Mouse (Mus musculus) intestine, embryonic 14.5 days (tissue): ENCODE measurements around the gene Sf3a1. TPM values are rescaled to one million over a fixed set of nuclear protein-coding genes. Genes with fewer than 3 reads are reported as not detected.

ENCODE experiments used
- ATAC-seq: fragments of 200-750 bp; cut with Nextera tagmentation; replicated peaks from 2 replicates; pipeline ENCODE4 v1.8.0; 2017; ENCODE audit warnings: low read depth, moderate number of reproducible peaks, moderate TSS enrichment, moderate library complexity; ENCODE audit not compliant: low FRiP score, low TSS enrichment
- DNase-seq: peaks from one replicate; pipeline ENCODE4 v3.0.0-alpha.2; 2018; ENCODE audit warnings: low spot score
- H3K27ac ChIP-seq: fragments of 300-500 bp; sonication (generic); 2 replicates; pipeline ENCODE4 v1.5.1; 2014; ENCODE audit warnings: low read depth, mild to moderate bottlenecking, control low read depth
- H3K27me3 ChIP-seq: fragments of 300-500 bp; sonication (generic); replicated peaks from 2 replicates; pipeline ENCODE4 v1.6.1; 2014; ENCODE audit warnings: low read length, control low read depth; ENCODE audit not compliant: control insufficient read depth, insufficient read depth
- H3K36me3 ChIP-seq: fragments of 300-500 bp; sonication (generic); 2 replicates; pipeline ENCODE4 v1.6.1; 2014; ENCODE audit warnings: low read length, control low read depth; ENCODE audit not compliant: control insufficient read depth, insufficient read depth
- H3K4me1 ChIP-seq: fragments of 300-500 bp; sonication (generic); replicated peaks from 2 replicates; pipeline ENCODE4 v1.6.1; 2014; ENCODE audit warnings: low read length, control low read depth, mixed read lengths; ENCODE audit not compliant: control insufficient read depth, insufficient read depth
- H3K4me2 ChIP-seq: fragments of 300-500 bp; sonication (generic); 2 replicates; pipeline ENCODE4 v1.6.1; 2014; ENCODE audit warnings: low read length
- H3K4me3 ChIP-seq: fragments of 300-500 bp; sonication (generic); 2 replicates; pipeline ENCODE4 v1.5.1; 2014; ENCODE audit warnings: low read depth, low read length, control low read depth, mixed read lengths
- H3K9ac ChIP-seq: fragments of 300-500 bp; sonication (generic); 2 replicates; pipeline ENCODE4 v1.6.1; 2014; ENCODE audit warnings: mild to moderate bottlenecking, low read length
- H3K9me3 ChIP-seq: fragments of 300-500 bp; sonication (generic); 2 replicates; pipeline ENCODE4 v1.6.1; 2016; ENCODE audit warnings: low read length, control low read depth; ENCODE audit not compliant: control insufficient read depth
- WGBS: fragments of 180-500 bp; shearing (Covaris S2); extraction: QIAGEN DNeasy Blood & Tissue Kit; methylation state at CpG from one replicate; pipeline ENCODE4 v1.1.7; 2014; 5-methylcytosine and 5-hydroxymethylcytosine counted together
- polyA plus RNA-seq: library from polyadenylated mRNA; unstranded; fragments of >200 nt; fragmentation: Nextera tagmentation; extraction: Ambion mirVana; gene quantifications from 2 replicates; pipeline ENCODE4 v1.2.1, GENCODE M21; 2014

Sf3a1 gene
- polyA plus RNA-seq, 1 experiment from 2014 or later = 59.5 TPM

- DNase-seq (no peak), ATAC-seq (no peak)
- Histone ChIP-seq H3K4me1 (no peaks in the 10 kb centered on the region), H3K27ac (no peak overlapping the region), H3K9me3 (no peaks in the 10 kb centered on the region), H3K9ac (no peak overlapping the region), H3K27me3 (no peaks in the 10 kb centered on the region), H3K4me2 (no peak overlapping the region), H3K36me3 (no peaks in the 10 kb centered on the region), H3K4me3 (no peak overlapping the region)
- WGBS = 84% methylated on average over 1 of the region's 1 CpGs
Observed at GRCm38 (mm10) chr11:4197691-4198090, 37.5 kb downstream of the Sf3a1 start.

GRCm38 (mm10) chr11:4201981-4202700 is 42.0 kb downstream of the Sf3a1 start:
- Histone ChIP-seq H3K4me2 (no peak overlapping the region), H3K9me3 (no peaks in the 10 kb centered on the region), H3K4me1 (0 out of 2 replicates have a peak, but pooled peaks cover 4% of the 10 kb centered on the region), H3K27ac (no peak overlapping the region), H3K4me3 (no peak overlapping the region), H3K27me3 (no peaks in the 10 kb centered on the region), H3K9ac (no peak overlapping the region), H3K36me3 (peaks cover 12% of the 10 kb centered on the region)
- ATAC-seq (no peak), DNase-seq (no peak)
- WGBS = 59% methylated on average over 11 of the region's 11 CpGs

GRCm38 (mm10) chr11:4202995-4203704 is 43.0 kb downstream of the Sf3a1 start:
- peaks cover 12% of the 10 kb centered on the region for H3K36me3 ChIP-seq
- H3K4me2 ChIP-seq = no peak overlapping the region
- DNase-seq (no peak), ATAC-seq (no peak)
- H3K9me3 ChIP-seq = no peaks in the 10 kb centered on the region
- no peak overlapping the region for H3K9ac ChIP-seq
- H3K4me1 ChIP-seq = 0 out of 2 replicates have a peak, but pooled peaks cover 4% of the 10 kb centered on the region
- H3K27ac ChIP-seq = no peak overlapping the region
- no peak overlapping the region for H3K4me3 ChIP-seq
- H3K27me3 ChIP-seq = no peaks in the 10 kb centered on the region
- 74% methylated on average over 12 of the region's 12 CpGs for WGBS

- WGBS = 48% methylated on average over 2 of the region's 2 CpGs
- no peak overlapping the region for H3K27ac ChIP-seq
- no peak overlapping the region for H3K9ac ChIP-seq
Observed at GRCm38 (mm10) chr11:4203705-4204074, 43.5 kb downstream of the Sf3a1 start.

GRCm38 (mm10) chr11:4205097-4205655 is 45.0 kb downstream of the Sf3a1 start:
- no peak for ATAC-seq
- H3K36me3 ChIP-seq = peaks cover 26% of the 10 kb centered on the region

More at GRCm38 (mm10) chr11:4203705-4204074, 43.5 kb downstream of the Sf3a1 start:
- Histone ChIP-seq H3K4me2 (no peak overlapping the region), H3K36me3 (peaks cover 18% of the 10 kb centered on the region), H3K4me3 (no peak overlapping the region), H3K9me3 (no peaks in the 10 kb centered on the region), H3K27me3 (no peaks in the 10 kb centered on the region), H3K4me1 (0 out of 2 replicates have a peak, but pooled peaks cover 4% of the 10 kb centered on the region)
- ATAC-seq (no peak), DNase-seq (no peak)

GRCm38 (mm10) chr11:4205951-4206350 is 45.8 kb downstream of the Sf3a1 start:
- peaks cover 33% of the 10 kb centered on the region for H3K36me3 ChIP-seq
- H3K9me3 ChIP-seq = no peaks in the 10 kb centered on the region
- no peak for ATAC-seq

More at GRCm38 (mm10) chr11:4205097-4205655, 45.0 kb downstream of the Sf3a1 start:
- Histone ChIP-seq H3K9me3 (no peaks in the 10 kb centered on the region), H3K27ac (no peak overlapping the region), H3K4me3 (no peak overlapping the region), H3K4me2 (no peak overlapping the region), H3K9ac (no peak overlapping the region), H3K27me3 (no peaks in the 10 kb centered on the region), H3K4me1 (0 out of 2 replicates have a peak, but pooled peaks cover 4% of the 10 kb centered on the region)
- no peak for DNase-seq
- 85% methylated on average over 5 of the region's 5 CpGs for WGBS

GRCm38 (mm10) chr11:4206563-4206962 is 46.4 kb downstream of the Sf3a1 start:
- H3K4me1 ChIP-seq = 0 out of 2 replicates have a peak, but pooled peaks cover 4% of the 10 kb centered on the region
- WGBS = 68% methylated on average over 6 of the region's 6 CpGs
- H3K9me3 ChIP-seq = no peaks in the 10 kb centered on the region
- H3K27ac ChIP-seq = no peak overlapping the region
- no peaks in the 10 kb centered on the region for H3K27me3 ChIP-seq
- H3K4me2 ChIP-seq = no peak overlapping the region
- H3K36me3 ChIP-seq = peaks cover 37% of the 10 kb centered on the region
- DNase-seq (no peak), ATAC-seq (no peak)
- no peak overlapping the region for H3K4me3 ChIP-seq
- no peak overlapping the region for H3K9ac ChIP-seq

More at GRCm38 (mm10) chr11:4205951-4206350, 45.8 kb downstream of the Sf3a1 start:
- H3K27ac ChIP-seq = no peak overlapping the region
- H3K9ac ChIP-seq = no peak overlapping the region
- H3K4me1 ChIP-seq = 0 out of 2 replicates have a peak, but pooled peaks cover 4% of the 10 kb centered on the region
- no peaks in the 10 kb centered on the region for H3K27me3 ChIP-seq
- H3K4me3 ChIP-seq = no peak overlapping the region
- 84% methylated on average over 7 of the region's 7 CpGs for WGBS
- no peak overlapping the region for H3K4me2 ChIP-seq
- DNase-seq = no peak

GRCm38 (mm10) chr11:4207655-4208054 is 47.5 kb downstream of the Sf3a1 start:
- Histone ChIP-seq H3K36me3 (peaks cover 37% of the 10 kb centered on the region), H3K27me3 (no peaks in the 10 kb centered on the region), H3K9me3 (no peaks in the 10 kb centered on the region), H3K9ac (no peak overlapping the region), H3K27ac (no peak overlapping the region), H3K4me1 (0 out of 2 replicates have a peak, but pooled peaks cover 4% of the 10 kb centered on the region), H3K4me3 (no peak overlapping the region), H3K4me2 (no peak overlapping the region)
- ATAC-seq (no peak), DNase-seq (no peak)
- 91% methylated on average over 9 of the region's 9 CpGs for WGBS
